Mouse (Mus musculus): ENCODE results near the gene Poc1a. TPM values are rescaled to one million over a fixed set of nuclear protein-coding genes. Genes with fewer than 3 reads are reported as not detected.
A peak's percentile ranks its signal among the peaks of the same experiment; 100 is the strongest.

Gene Poc1a
- polyA plus RNA-seq, 1 experiment from 2014 or later, result 40.1 TPM

GRCm38 (mm10) chr9:106370620-106371383, 89.9 kb downstream of the Poc1a start:
- ATAC-seq (ENCODE audit: insufficient number of reproducible peaks, low FRiP score, low TSS enrichment, low read depth) (no peak), DNase-seq (ENCODE audit: low spot score) (no peak)
- Histone ChIP-seq H3K27me3 (ENCODE audit: control insufficient read depth, insufficient read depth, low read length) (no peaks in the 10 kb centered on the region), H3K4me2 (ENCODE audit: low read depth, severe bottlenecking) (peak overlapping the region; percentile 87), H3K9me3 (ENCODE audit: control insufficient read depth, low read length) (no peaks in the 10 kb centered on the region), H3K27ac (replicated peaks; ENCODE audit: low read depth, low read length) (peak overlapping the region; percentile 98), H3K4me1 (ENCODE audit: control insufficient read depth, insufficient read depth, low read length) (peaks cover 38% of the 10 kb centered on the region), H3K36me3 (ENCODE audit: control insufficient read depth, insufficient read depth, low read length) (peaks cover 25% of the 10 kb centered on the region), H3K9ac (ENCODE audit: low read length) (peak overlapping the region; percentile 51; the same call in 1 of the 2 replicates), H3K4me3 (ENCODE audit: low read depth, low read length) (peak overlapping the region; percentile 81)
- WGBS, result 66% methylated on average over 30 of the region's 30 CpGs

GRCm38 (mm10) chr9:106371384-106371671, 90.5 kb downstream of the Poc1a start:
- H3K4me1 ChIP-seq (ENCODE audit: control insufficient read depth, insufficient read depth, low read length), result peaks cover 33% of the 10 kb centered on the region
- no peak for ATAC-seq (ENCODE audit: insufficient number of reproducible peaks, low FRiP score, low TSS enrichment, low read depth)
- H3K9ac ChIP-seq (ENCODE audit: low read length), result peak overlapping the region; percentile 56; the same call in 1 of the 2 replicates
- WGBS, result 24% methylated on average over 6 of the region's 6 CpGs
- H3K4me2 ChIP-seq (ENCODE audit: low read depth, severe bottlenecking), result peak overlapping the region; percentile 87
- peaks cover 25% of the 10 kb centered on the region for H3K36me3 ChIP-seq (ENCODE audit: control insufficient read depth, insufficient read depth, low read length)
- H3K4me3 ChIP-seq (ENCODE audit: low read depth, low read length), result peak overlapping the region; percentile 81
- no peak for DNase-seq (ENCODE audit: low spot score)
- H3K9me3 ChIP-seq (ENCODE audit: control insufficient read depth, low read length), result no peaks in the 10 kb centered on the region
- no peaks in the 10 kb centered on the region for H3K27me3 ChIP-seq (ENCODE audit: control insufficient read depth, insufficient read depth, low read length)
- H3K27ac ChIP-seq (replicated peaks; ENCODE audit: low read depth, low read length), result peak overlapping the region; percentile 42; the same call in 1 of the 2 replicates

GRCm38 (mm10) chr9:106371776-106372175, 90.9 kb downstream of the Poc1a start:
- H3K4me3 ChIP-seq (ENCODE audit: low read depth, low read length), result peak overlapping the region; percentile 81
- H3K4me1 ChIP-seq (ENCODE audit: control insufficient read depth, insufficient read depth, low read length), result peaks cover 28% of the 10 kb centered on the region
- H3K27me3 ChIP-seq (ENCODE audit: control insufficient read depth, insufficient read depth, low read length), result no peaks in the 10 kb centered on the region
- peak overlapping the region; percentile 56 for H3K9ac ChIP-seq (ENCODE audit: low read length)
- H3K4me2 ChIP-seq (ENCODE audit: low read depth, severe bottlenecking), result peak overlapping the region; percentile 87
- H3K36me3 ChIP-seq (ENCODE audit: control insufficient read depth, insufficient read depth, low read length), result peaks cover 25% of the 10 kb centered on the region
- DNase-seq (ENCODE audit: low spot score) (no peak), ATAC-seq (ENCODE audit: insufficient number of reproducible peaks, low FRiP score, low TSS enrichment, low read depth) (no peak)
- peak overlapping the region; percentile 42; the same call in 1 of the 2 replicates for H3K27ac ChIP-seq (replicated peaks; ENCODE audit: low read depth, low read length)
- H3K9me3 ChIP-seq (ENCODE audit: control insufficient read depth, low read length), result no peaks in the 10 kb centered on the region
- 5% methylated on average over 6 of the region's 6 CpGs for WGBS

GRCm38 (mm10) chr9:106372431-106373412, 91.9 kb downstream of the Poc1a start:
- peaks cover 25% of the 10 kb centered on the region for H3K36me3 ChIP-seq (ENCODE audit: control insufficient read depth, insufficient read depth, low read length)
- H3K27me3 ChIP-seq (ENCODE audit: control insufficient read depth, insufficient read depth, low read length), result no peaks in the 10 kb centered on the region
- H3K27ac ChIP-seq (replicated peaks; ENCODE audit: low read depth, low read length), result no peak overlapping the region; the same call in 1 of the 2 replicates
- no peak overlapping the region; the same call in 1 of the 2 replicates for H3K4me3 ChIP-seq (ENCODE audit: low read depth, low read length)
- H3K9ac ChIP-seq (ENCODE audit: low read length), result 0 out of 2 replicates have a peak overlapping the region, but pooled peaks have one; percentile 56
- 90% methylated on average over 11 of the region's 11 CpGs for WGBS
- ATAC-seq (ENCODE audit: insufficient number of reproducible peaks, low FRiP score, low TSS enrichment, low read depth), result no peak
- H3K4me1 ChIP-seq (ENCODE audit: control insufficient read depth, insufficient read depth, low read length), result peaks cover 24% of the 10 kb centered on the region
- H3K4me2 ChIP-seq (ENCODE audit: low read depth, severe bottlenecking), result peak overlapping the region; percentile 87; the same call in 1 of the 2 replicates
- DNase-seq (ENCODE audit: low spot score), result no peak
- no peaks in the 10 kb centered on the region for H3K9me3 ChIP-seq (ENCODE audit: control insufficient read depth, low read length)

GRCm38 (mm10) chr9:106373973-106374372, 93.1 kb downstream of the Poc1a start:
- H3K9ac ChIP-seq (ENCODE audit: low read length), result no peak overlapping the region
- no peak overlapping the region for H3K27ac ChIP-seq (replicated peaks; ENCODE audit: low read depth, low read length)
- no peaks in the 10 kb centered on the region for H3K9me3 ChIP-seq (ENCODE audit: control insufficient read depth, low read length)
- H3K4me2 ChIP-seq (ENCODE audit: low read depth, severe bottlenecking), result no peak overlapping the region
- no peak for DNase-seq (ENCODE audit: low spot score)
- H3K4me3 ChIP-seq (ENCODE audit: low read depth, low read length), result no peak overlapping the region
- peaks cover 24% of the 10 kb centered on the region for H3K4me1 ChIP-seq (ENCODE audit: control insufficient read depth, insufficient read depth, low read length)
- H3K27me3 ChIP-seq (ENCODE audit: control insufficient read depth, insufficient read depth, low read length), result no peaks in the 10 kb centered on the region
- H3K36me3 ChIP-seq (ENCODE audit: control insufficient read depth, insufficient read depth, low read length), result peaks cover 28% of the 10 kb centered on the region
- ATAC-seq (ENCODE audit: insufficient number of reproducible peaks, low FRiP score, low TSS enrichment, low read depth), result no peak
- WGBS, result 84% methylated on average over 7 of the region's 7 CpGs

GRCm38 (mm10) chr9:106377247-106377646, 96.4 kb downstream of the Poc1a start:
- WGBS, result 87% methylated on average over 8 of the region's 8 CpGs
- DNase-seq (ENCODE audit: low spot score) (no peak), ATAC-seq (ENCODE audit: insufficient number of reproducible peaks, low FRiP score, low TSS enrichment, low read depth) (no peak)
- Histone ChIP-seq H3K9ac (ENCODE audit: low read length) (no peak overlapping the region), H3K4me1 (ENCODE audit: control insufficient read depth, insufficient read depth, low read length) (peaks cover 2% of the 10 kb centered on the region), H3K27me3 (ENCODE audit: control insufficient read depth, insufficient read depth, low read length) (no peaks in the 10 kb centered on the region), H3K27ac (replicated peaks; ENCODE audit: low read depth, low read length) (no peak overlapping the region), H3K4me3 (ENCODE audit: low read depth, low read length) (no peak overlapping the region), H3K36me3 (ENCODE audit: control insufficient read depth, insufficient read depth, low read length) (peaks cover 19% of the 10 kb centered on the region; the same call in 1 of the 2 replicates), H3K9me3 (ENCODE audit: control insufficient read depth, low read length) (no peaks in the 10 kb centered on the region), H3K4me2 (ENCODE audit: low read depth, severe bottlenecking) (no peak overlapping the region)

GRCm38 (mm10) chr9:106378045-106378444, 97.2 kb downstream of the Poc1a start:
- no peak for ATAC-seq (ENCODE audit: insufficient number of reproducible peaks, low FRiP score, low TSS enrichment, low read depth)
- no peak overlapping the region for H3K4me2 ChIP-seq (ENCODE audit: low read depth, severe bottlenecking)
- H3K9me3 ChIP-seq (ENCODE audit: control insufficient read depth, low read length), result no peaks in the 10 kb centered on the region
- no peak overlapping the region for H3K9ac ChIP-seq (ENCODE audit: low read length)
- DNase-seq (ENCODE audit: low spot score), result no peak
- peaks cover 13% of the 10 kb centered on the region; the same call in 1 of the 2 replicates for H3K36me3 ChIP-seq (ENCODE audit: control insufficient read depth, insufficient read depth, low read length)
- peaks cover 2% of the 10 kb centered on the region for H3K4me1 ChIP-seq (ENCODE audit: control insufficient read depth, insufficient read depth, low read length)
- no peak overlapping the region for H3K27ac ChIP-seq (replicated peaks; ENCODE audit: low read depth, low read length)
- H3K27me3 ChIP-seq (ENCODE audit: control insufficient read depth, insufficient read depth, low read length), result no peaks in the 10 kb centered on the region
- WGBS, result 75% methylated on average over 3 of the region's 3 CpGs
- H3K4me3 ChIP-seq (ENCODE audit: low read depth, low read length), result no peak overlapping the region

- H3K36me3 ChIP-seq (ENCODE audit: control insufficient read depth, insufficient read depth, low read length), result peaks cover 8% of the 10 kb centered on the region; the same call in 1 of the 2 replicates
- no peak for ATAC-seq (ENCODE audit: insufficient number of reproducible peaks, low FRiP score, low TSS enrichment, low read depth)
- no peaks in the 10 kb centered on the region for H3K27me3 ChIP-seq (ENCODE audit: control insufficient read depth, insufficient read depth, low read length)
- H3K4me3 ChIP-seq (ENCODE audit: low read depth, low read length), result no peak overlapping the region
- peaks cover 9% of the 10 kb centered on the region for H3K4me1 ChIP-seq (ENCODE audit: control insufficient read depth, insufficient read depth, low read length)
- H3K9ac ChIP-seq (ENCODE audit: low read length), result no peak overlapping the region
- no peaks in the 10 kb centered on the region for H3K9me3 ChIP-seq (ENCODE audit: control insufficient read depth, low read length)
- H3K27ac ChIP-seq (replicated peaks; ENCODE audit: low read depth, low read length), result no peak overlapping the region; the same call in 1 of the 2 replicates
- H3K4me2 ChIP-seq (ENCODE audit: low read depth, severe bottlenecking), result no peak overlapping the region
- DNase-seq (ENCODE audit: low spot score), result no peak
- WGBS, result 73% methylated on average over 9 of the region's 9 CpGs
Observed at GRCm38 (mm10) chr9:106378753-106379152, 97.9 kb downstream of the Poc1a start.
